Mouse (Mus musculus) bone marrow, adult 2 months (tissue): Measurements from ENCODE around the gene Rdh8. TPM values are rescaled to one million over a fixed set of nuclear protein-coding genes. Genes with fewer than 3 reads are reported as not detected.

Source experiments
- H3K27ac ChIP-seq: fragments of 200-500 bp; 2 replicates; pipeline ENCODE4 v1.5.1; 2012; ENCODE audit warnings: low read depth, mild to moderate bottlenecking, control low read depth, inconsistent platforms, low read length; ENCODE audit not compliant: control insufficient read depth, poor library complexity, insufficient read depth
- H3K4me1 ChIP-seq: fragments of 200-500 bp; 2 replicates; pipeline ENCODE4 v1.6.1; 2011; ENCODE audit warnings: low read length; ENCODE audit not compliant: control insufficient read depth, insufficient read depth
- H3K4me3 ChIP-seq: fragments of 200-500 bp; replicated peaks from 2 replicates; pipeline ENCODE3; 2011; ENCODE audit warnings: mild to moderate bottlenecking, low read depth, low read length, control low read depth; ENCODE audit not compliant: control insufficient read depth
- CTCF ChIP-seq: fragments of 200-500 bp; IDR thresholded peaks from 2 replicates; pipeline ENCODE4 v1.5.1; 2011; ENCODE audit warnings: low read length, control low read depth; ENCODE audit not compliant: control insufficient read depth, insufficient read depth
- POLR2A ChIP-seq: fragments of 200-500 bp; IDR thresholded peaks from 2 replicates; pipeline ENCODE4 v1.6.1; 2011; ENCODE audit warnings: low read depth, mild to moderate bottlenecking, control low read depth, low read length, borderline replicate concordance; ENCODE audit not compliant: control insufficient read depth
- WGBS: fragments of 180-500 bp; shearing (Covaris S2); methylation state at CpG from one replicate; pipeline ENCODE4 v1.1.7; 2018; 5-methylcytosine and 5-hydroxymethylcytosine counted together
- polyA plus RNA-seq: library from polyadenylated mRNA; stranded (reverse); fragments of >200 nt; gene quantifications from 2 replicates; pipeline ENCODE4 v1.2.4, GENCODE M21; 2011; ENCODE audit warnings: low replicate concordance; ENCODE audit not compliant: missing spikeins, insufficient read depth, insufficient read length

The Rdh8 gene
- polyA plus RNA-seq, 1 experiment: not detected

- Histone ChIP-seq H3K4me1 (no peaks in the 10 kb centered on the region; the same call in 1 of the 2 replicates), H3K27ac (no peak overlapping the region), H3K4me3 (no peak overlapping the region)
- no peak for TF ChIP-seq POLR2A
- no peak for TF ChIP-seq CTCF
- WGBS: 81% methylated on average over 12 of the region's 12 CpGs
Observed at GRCm38 (mm10) chr9:20870211-20871173, 52.2 kb downstream of the Rdh8 start.

- Histone ChIP-seq H3K4me1 (no peaks in the 10 kb centered on the region; the same call in 1 of the 2 replicates), H3K4me3 (no peak overlapping the region), H3K27ac (no peak overlapping the region)
- WGBS: 87% methylated on average over 10 of the region's 10 CpGs
- TF ChIP-seq CTCF (no peak), POLR2A (no peak)
Observed at GRCm38 (mm10) chr9:20872991-20873390, 54.7 kb downstream of the Rdh8 start.

- Histone ChIP-seq H3K27ac (no peak overlapping the region), H3K4me3 (no peak overlapping the region), H3K4me1 (no peaks in the 10 kb centered on the region; the same call in 1 of the 2 replicates)
- WGBS: 80% methylated on average over 12 of the region's 12 CpGs
- TF ChIP-seq CTCF: no peak
- TF ChIP-seq POLR2A: no peak
Observed at GRCm38 (mm10) chr9:20873521-20873920, 55.2 kb downstream of the Rdh8 start.

GRCm38 (mm10) chr9:20875021-20875790, 56.9 kb downstream of the Rdh8 start:
- no peak overlapping the region for H3K27ac ChIP-seq
- H3K4me3 ChIP-seq: no peak overlapping the region
- WGBS: 85% methylated on average over 23 of the region's 23 CpGs
- TF ChIP-seq POLR2A (no peak), CTCF (no peak)
- no peaks in the 10 kb centered on the region; the same call in 1 of the 2 replicates for H3K4me1 ChIP-seq

Other genes starting within 250 kb of the Rdh8 start
- 5.5 and 5.9 TPM in 2 replicates for gene Zfp846, start 237.2 kb upstream of the Rdh8 start, polyA plus RNA-seq
- gene Ubl5, start 175.6 kb upstream of the Rdh8 start, polyA plus RNA-seq: 137 and 207 TPM in 2 replicates
- gene Fbxl12, start 173.7 kb upstream of the Rdh8 start, polyA plus RNA-seq: 10.7 and 28.8 TPM in 2 replicates
- gene Pin1, start 166.4 kb upstream of the Rdh8 start, polyA plus RNA-seq: 4.3 and 8.3 TPM in 2 replicates
- 1.1 TPM in 1 of 2 replicates, not detected in the other for gene Olfm2, start 72.2 kb upstream of the Rdh8 start, polyA plus RNA-seq
- 7.3 and 15.3 TPM in 2 replicates for gene Col5a3, start 3.4 kb upstream of the Rdh8 start, polyA plus RNA-seq
- gene A230050P20Rik, start 50.1 kb downstream of the Rdh8 start, polyA plus RNA-seq: 13.1 and 28.5 TPM in 2 replicates
- 1.6 TPM in 1 of 2 replicates, not detected in the other for gene Angptl6, start 61.2 kb downstream of the Rdh8 start, polyA plus RNA-seq
- 41.9 and 69.7 TPM in 2 replicates for gene Ppan, start 69.7 kb downstream of the Rdh8 start, polyA plus RNA-seq
- 62.7 and 99.1 TPM in 2 replicates for gene Eif3g, start 80.1 kb downstream of the Rdh8 start, polyA plus RNA-seq
- gene Dnmt1, start 141.4 kb downstream of the Rdh8 start, polyA plus RNA-seq: 83.7 and 98.4 TPM in 2 replicates
- gene S1pr2, start 158.3 kb downstream of the Rdh8 start, polyA plus RNA-seq: 0.84 and 2.2 TPM in 2 replicates
- 13.8 and 27.4 TPM in 2 replicates for gene Mrpl4, start 184.2 kb downstream of the Rdh8 start, polyA plus RNA-seq
- 4.4 and 15.3 TPM in 2 replicates for gene Icam1, start 197.5 kb downstream of the Rdh8 start, polyA plus RNA-seq
- 31.6 and 34.0 TPM in 2 replicates for gene Icam4, start 210.9 kb downstream of the Rdh8 start, polyA plus RNA-seq
- gene Icam5, start 213.6 kb downstream of the Rdh8 start, polyA plus RNA-seq: 1.5 and 1.7 TPM in 2 replicates
- gene Zglp1, start 248.6 kb downstream of the Rdh8 start, polyA plus RNA-seq: not detected in 2 replicates